ENCODE assay signal across 7 mouse cellular contexts in genomic region chr4:55929141-55929782, GRCm38 (mm10).
A peak's percentile ranks its signal among the peaks of the same experiment; 100 is the strongest.
DNase-seq lines count a peak whose midpoint lies in the region; ATAC-seq lines count a peak whose summit lies in the region.

No protein-coding gene starts in this region.

- no peaks in the 10 kb centered on the region for H3K27me3 ChIP-seq in hindbrain, embryonic 16.5 days (replicated peaks; ENCODE audit: control insufficient read depth, insufficient read depth, low read length)
- no peaks in the 10 kb centered on the region for H3K27me3 ChIP-seq in midbrain, embryonic 15.5 days (replicated peaks)

- no peaks in the 10 kb centered on the region for H3K36me3 ChIP-seq in hindbrain, embryonic 16.5 days (ENCODE audit: control insufficient read depth, insufficient read depth, low read length)
- H3K36me3 ChIP-seq in midbrain, embryonic 15.5 days (replicated peaks): no peaks in the 10 kb centered on the region

- no peak overlapping the region for H3K27ac ChIP-seq in hindbrain, embryonic 16.5 days (ENCODE audit: low read depth, low read length)
- 0 out of 2 replicates have a peak overlapping the region, but pooled peaks have one; percentile 20 for H3K27ac ChIP-seq in midbrain, embryonic 15.5 days

- no peak overlapping the region for H3K9ac ChIP-seq in hindbrain, embryonic 16.5 days (ENCODE audit: low read depth, low read length)
- no peak overlapping the region for H3K9ac ChIP-seq in midbrain, embryonic 15.5 days

- ATAC-seq in hindbrain, embryonic 16.5 days: peak; percentile 91
- peak; percentile 90 for ATAC-seq in midbrain, embryonic 15.5 days (replicated peaks)

- peak; percentile 59 for DNase-seq in Muller cell, postnatal 12 days (ENCODE audit: inconsistent ontology term)
- DNase-seq in brain, adult 2 months (ENCODE audit: low read depth, low spot score): peak; percentile 52
- no peak for DNase-seq in thymus, postnatal 14 days
- no peak for DNase-seq in thymus, postnatal 0 days (ENCODE audit: low spot score)
- DNase-seq in heart, postnatal 4 days: no peak

- H3K9me3 ChIP-seq in hindbrain, embryonic 16.5 days (ENCODE audit: control insufficient read depth, low read length): no peaks in the 10 kb centered on the region
- no peaks in the 10 kb centered on the region for H3K9me3 ChIP-seq in midbrain, embryonic 15.5 days

- no peak overlapping the region; the same call in 1 of the 2 replicates for H3K4me3 ChIP-seq in hindbrain, embryonic 16.5 days (ENCODE audit: low read length)
- peak overlapping the region; percentile 14; the same call in 1 of the 2 replicates for H3K4me3 ChIP-seq in midbrain, embryonic 15.5 days

- peak overlapping the region; percentile 46 for H3K4me2 ChIP-seq in hindbrain, embryonic 16.5 days (ENCODE audit: low read length)
- peak overlapping the region; percentile 39 for H3K4me2 ChIP-seq in midbrain, embryonic 15.5 days

- 35% methylated on average over 11 of the region's 11 CpGs for WGBS in hindbrain, embryonic 16.5 days
- WGBS in midbrain, embryonic 15.5 days: 27% methylated on average over 11 of the region's 11 CpGs

- H3K4me1 ChIP-seq in hindbrain, embryonic 16.5 days (ENCODE audit: control insufficient read depth, insufficient read depth, low read depth, low read length): peaks cover 8% of the 10 kb centered on the region
- H3K4me1 ChIP-seq in midbrain, embryonic 15.5 days: peaks cover 15% of the 10 kb centered on the region

Comparison
In these comparisons a context has a peak if more than half of its experiments do, and no peak if none do; other contexts are left out.
1. DNase-seq: peak in Muller cell, postnatal 12 days (single experiment) and brain, adult 2 months (single experiment); none in thymus, postnatal 14 days (single experiment), thymus, postnatal 0 days (single experiment) and heart, postnatal 4 days (single experiment).